Mouse (Mus musculus) layer of hippocampus, postnatal 14 days (tissue): Measurements from ENCODE around the gene Atp6v0c. TPM values are rescaled to one million over a fixed set of nuclear protein-coding genes. Genes with fewer than 3 reads are reported as not detected.

Source experiments
- DNase-seq, 2 experiments: peaks; one replicate each; pipeline ENCODE4 v3.0.0; 2021 to 2022; ENCODE audit warnings: low spot score in 2 of 2, mixed read lengths in 1 of 2
- total RNA-seq, 2 experiments: library from RNA; stranded (reverse); gene quantifications; 2 replicates each; pipeline ENCODE4 v1.2.3; 2021

Gene Atp6v0c
- total RNA-seq, 2 experiments from 2014 or later: 1,388 to 1,424 TPM

- no peak for DNase-seq
Measured at GRCm38 (mm10) chr17:24201092-24201491, 31.6 kb upstream of the Atp6v0c start.

DNA sequence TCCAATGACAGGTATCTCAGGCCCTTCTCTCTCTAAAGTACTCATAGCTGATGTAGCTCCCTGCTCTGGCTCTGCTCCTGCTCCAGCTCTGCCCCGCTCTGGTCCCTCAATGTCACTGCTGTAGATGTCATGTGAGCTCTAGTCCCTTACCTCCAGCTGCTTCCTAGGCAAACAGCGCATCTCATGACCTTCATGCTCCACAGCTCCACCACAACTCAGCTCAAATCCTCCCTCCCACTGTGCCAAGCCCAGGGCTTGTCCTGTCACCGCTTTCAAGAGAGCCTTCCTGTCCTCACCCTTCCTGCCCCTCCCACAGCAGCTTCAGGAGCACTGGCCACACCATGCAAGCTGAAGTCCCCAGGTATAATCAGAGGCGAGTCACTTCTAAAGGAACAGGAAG, 30.2 kb upstream of the Atp6v0c start:
- DNase-seq: no peak

DNA sequence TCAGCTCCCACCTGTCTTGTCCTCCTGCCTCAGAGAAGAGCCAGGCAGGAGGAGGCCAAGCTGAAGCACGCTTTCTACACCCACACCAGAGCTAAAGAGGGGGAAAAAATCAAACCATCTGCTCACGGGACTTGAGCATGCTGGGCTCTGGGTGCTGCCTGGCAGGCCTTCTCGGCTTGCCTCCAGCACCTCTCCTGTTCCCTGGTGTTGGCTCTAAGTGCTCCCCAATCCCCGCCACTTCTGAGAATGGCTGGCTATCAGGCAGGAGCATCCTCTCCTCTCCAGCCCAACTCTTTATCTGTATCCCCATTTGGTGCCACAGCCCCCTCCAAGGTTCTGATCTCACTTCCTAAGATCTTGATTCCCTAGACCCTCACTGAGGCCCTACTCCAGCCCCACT, 29.8 kb upstream of the Atp6v0c start:
- DNase-seq: peak; percentile 58 to 78

DNA sequence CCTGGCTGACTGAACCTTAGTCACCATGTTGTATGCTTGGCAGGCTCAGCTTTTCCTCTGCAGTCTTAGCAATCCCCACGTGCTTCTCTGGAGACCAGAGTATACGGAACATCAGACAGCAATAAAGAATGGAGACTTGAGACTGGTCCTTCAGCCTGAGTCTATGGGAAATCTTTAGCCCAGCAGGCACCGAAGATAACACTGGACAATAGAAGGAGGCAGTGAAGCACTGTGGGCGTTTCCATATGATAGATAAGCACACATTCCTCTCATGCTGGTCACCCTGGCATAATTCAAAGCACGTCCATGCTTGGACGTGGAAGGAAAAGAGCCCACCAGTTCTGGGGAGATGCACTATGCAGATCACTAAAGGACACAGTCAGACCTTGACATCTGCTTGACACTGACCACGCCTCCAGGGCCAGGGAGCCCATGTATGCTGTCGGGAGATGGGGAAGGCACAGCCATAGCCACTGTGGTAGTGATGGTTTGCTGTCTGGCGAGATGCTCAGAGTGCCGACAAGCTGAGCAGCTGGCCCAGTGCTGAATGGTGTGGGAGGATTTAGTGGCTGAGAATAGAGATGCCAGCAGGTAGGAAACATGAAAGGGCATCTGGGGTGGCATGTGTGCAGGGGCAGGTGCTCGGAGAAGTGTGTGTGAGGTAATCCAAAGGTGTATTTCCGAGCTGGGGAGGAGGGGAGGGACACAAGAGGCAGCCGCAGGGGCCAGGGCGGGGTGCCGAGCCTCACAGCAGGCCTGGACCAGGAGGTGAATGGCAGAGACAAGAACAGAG, 27.7 kb upstream of the Atp6v0c start:
- no peak for DNase-seq

DNA sequence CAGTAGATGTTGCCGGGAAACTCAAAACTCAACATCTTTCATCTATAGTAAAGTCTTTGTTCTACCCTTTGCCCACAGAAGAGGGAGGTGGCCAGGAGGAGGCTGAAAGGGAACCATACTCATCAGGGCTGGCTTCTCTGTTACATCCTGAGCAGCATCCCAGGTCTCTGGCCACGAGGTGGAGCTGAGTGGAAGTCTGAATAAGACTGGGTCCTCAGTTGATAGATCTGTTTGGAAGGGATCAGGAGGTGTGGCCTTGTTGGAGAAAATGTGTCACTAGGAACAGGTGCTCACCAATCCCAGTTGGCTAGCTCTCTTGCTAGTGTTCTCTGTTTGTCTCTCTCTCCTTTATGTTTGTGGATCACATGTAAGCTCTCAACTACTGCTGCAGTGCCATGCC, 25.8 kb upstream of the Atp6v0c start:
- no peak for DNase-seq

- DNase-seq: no peak
Measured at GRCm38 (mm10) chr17:24193769-24194168, 24.3 kb upstream of the Atp6v0c start.

- no peak for DNase-seq
Measured at GRCm38 (mm10) chr17:24193268-24193667, 23.8 kb upstream of the Atp6v0c start.

- no peak for DNase-seq
Measured at GRCm38 (mm10) chr17:24192848-24193247, 23.3 kb upstream of the Atp6v0c start.

- DNase-seq: no peak
Measured at GRCm38 (mm10) chr17:24191481-24191880, 22.0 kb upstream of the Atp6v0c start.

- DNase-seq: no peak
Measured at GRCm38 (mm10) chr17:24190934-24191333, 21.4 kb upstream of the Atp6v0c start.

- no peak for DNase-seq
Measured at GRCm38 (mm10) chr17:24174259-24174658, 4.8 kb upstream of the Atp6v0c start.

- peak; percentile 67 to 82 for DNase-seq
Measured at GRCm38 (mm10) chr17:24173423-24173822, 3.9 kb upstream of the Atp6v0c start.

DNA sequence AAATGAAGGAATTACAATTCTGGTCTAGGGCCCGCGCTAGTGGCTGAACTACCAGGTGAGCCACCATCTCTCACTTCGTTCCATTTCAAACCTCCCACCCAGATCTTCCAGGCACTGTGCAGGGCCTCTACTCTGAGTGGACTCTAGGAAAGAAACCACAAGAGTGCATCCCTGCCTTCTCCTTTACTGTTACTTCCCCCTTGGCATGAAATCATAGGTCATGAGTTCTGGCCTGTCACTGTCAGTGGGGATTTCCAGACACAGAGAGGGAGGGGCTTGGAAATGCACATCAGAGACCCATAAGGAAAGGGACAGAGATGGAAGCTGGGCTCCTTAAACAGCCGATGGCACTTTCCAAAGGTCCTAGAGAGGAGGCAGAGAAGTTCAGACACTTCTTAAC, 2.2 kb upstream of the Atp6v0c start:
- no peak for DNase-seq

DNA sequence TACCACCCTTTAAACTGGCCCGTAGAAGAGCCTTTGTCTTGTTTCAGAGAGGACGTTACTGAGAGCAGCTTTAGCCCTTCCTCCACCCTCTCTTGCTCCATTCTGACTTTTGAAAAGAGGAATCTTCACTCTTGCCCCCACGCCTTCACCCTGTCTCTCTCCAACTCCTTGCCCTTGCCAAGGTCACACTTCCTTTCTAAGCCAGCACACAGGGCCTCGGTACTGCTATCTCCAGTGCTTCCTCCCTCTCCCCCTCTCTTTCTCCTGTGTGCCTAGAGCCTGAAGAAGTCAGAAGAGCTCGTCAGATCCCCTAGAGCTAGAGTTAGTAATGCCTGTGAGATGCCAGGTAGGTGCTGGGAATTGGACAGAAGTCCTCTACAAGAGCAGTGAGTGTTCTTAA, 1.2 kb upstream of the Atp6v0c start:
- peak in 1 of 2 experiments; percentile 21 for DNase-seq

DNA sequence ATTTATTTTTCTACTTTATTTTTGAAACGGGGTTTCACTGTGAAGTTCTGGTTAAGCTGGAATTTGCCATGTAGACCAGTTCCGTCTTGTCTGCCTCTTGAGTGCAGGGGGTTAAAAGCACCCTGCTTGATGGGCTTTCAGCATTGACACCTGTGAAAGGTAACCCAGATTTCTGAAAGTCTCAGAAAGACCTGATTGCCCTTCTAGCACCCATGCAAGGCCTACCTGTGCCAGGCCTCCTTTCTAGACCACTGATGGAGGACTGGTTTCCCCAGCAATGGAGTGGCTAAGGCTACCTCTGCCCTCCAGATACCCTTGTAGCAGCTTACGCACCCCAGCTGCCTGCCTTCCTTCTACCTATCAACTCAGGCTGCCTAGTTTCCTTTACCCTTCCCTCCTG, 623 bp upstream of the Atp6v0c start:
- DNase-seq: no peak

DNA sequence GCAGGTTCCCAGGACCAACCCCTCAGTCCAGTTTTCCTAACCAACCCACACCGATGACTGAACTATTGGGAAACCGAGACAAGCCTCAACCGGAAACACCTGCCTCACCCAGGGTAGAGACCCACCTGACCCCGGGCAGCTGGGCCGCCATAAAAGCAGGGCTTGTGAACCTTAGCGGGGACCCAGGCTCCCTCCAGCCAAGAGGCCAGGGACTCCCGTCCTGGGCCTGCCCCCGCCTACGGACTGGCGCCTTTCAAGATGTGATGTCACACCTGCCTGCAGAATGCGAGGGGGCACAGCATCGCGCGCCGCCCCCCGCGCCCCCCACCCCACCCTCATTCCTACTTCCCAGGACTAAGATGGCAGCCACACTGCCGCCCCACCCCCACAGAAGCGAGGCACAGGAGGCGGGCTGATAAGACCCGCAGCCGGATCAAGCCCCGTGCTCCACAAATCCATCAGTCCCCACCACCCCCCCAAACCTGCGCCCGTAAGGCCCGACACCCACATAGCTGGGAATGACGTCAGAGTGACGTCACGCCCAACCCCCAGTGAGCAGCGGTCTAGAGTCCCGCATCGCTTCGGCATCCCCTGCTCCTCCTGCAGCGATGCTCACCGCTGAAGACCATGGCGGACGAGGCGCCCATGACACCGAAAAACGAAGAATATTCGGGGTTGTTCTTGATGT, 768 bp downstream of the Atp6v0c start:
- DNase-seq: peak in 1 of 2 experiments; percentile 77

DNA sequence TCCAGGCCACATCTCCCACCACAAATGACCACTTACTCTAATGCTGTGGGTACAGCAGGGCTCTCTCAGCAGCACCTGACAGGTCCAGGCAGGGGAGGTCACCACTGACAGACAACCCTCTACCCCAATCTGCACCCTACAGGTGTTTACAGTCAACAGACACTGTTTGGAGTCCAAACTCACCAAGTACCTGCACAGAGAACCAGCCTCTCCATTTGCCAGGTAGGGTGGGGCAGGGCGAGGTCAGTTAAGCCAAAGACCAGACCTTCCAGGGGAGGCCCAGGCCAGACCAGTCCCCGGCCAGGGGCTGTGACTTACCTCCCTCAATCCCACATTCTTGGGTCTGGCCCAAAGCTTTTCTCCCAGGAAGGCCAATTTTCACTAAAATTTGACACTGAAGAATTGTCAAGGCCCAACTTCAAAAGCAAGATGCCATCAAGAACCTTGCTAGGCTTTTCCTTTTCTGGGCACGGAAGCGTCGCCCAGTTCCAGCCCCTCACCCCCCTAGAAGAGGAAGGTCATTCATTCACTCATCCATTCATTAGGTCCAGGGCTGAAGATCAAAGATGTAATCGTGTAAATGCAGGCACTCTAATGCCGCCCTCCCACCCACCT, 1.5 kb downstream of the Atp6v0c start:
- no peak for DNase-seq

- DNase-seq: no peak
Measured at GRCm38 (mm10) chr17:24167120-24167519, 2.4 kb downstream of the Atp6v0c start.

GRCm38 (mm10) chr17:24164566-24165259, 4.8 kb downstream of the Atp6v0c start:
- no peak for DNase-seq

DNA sequence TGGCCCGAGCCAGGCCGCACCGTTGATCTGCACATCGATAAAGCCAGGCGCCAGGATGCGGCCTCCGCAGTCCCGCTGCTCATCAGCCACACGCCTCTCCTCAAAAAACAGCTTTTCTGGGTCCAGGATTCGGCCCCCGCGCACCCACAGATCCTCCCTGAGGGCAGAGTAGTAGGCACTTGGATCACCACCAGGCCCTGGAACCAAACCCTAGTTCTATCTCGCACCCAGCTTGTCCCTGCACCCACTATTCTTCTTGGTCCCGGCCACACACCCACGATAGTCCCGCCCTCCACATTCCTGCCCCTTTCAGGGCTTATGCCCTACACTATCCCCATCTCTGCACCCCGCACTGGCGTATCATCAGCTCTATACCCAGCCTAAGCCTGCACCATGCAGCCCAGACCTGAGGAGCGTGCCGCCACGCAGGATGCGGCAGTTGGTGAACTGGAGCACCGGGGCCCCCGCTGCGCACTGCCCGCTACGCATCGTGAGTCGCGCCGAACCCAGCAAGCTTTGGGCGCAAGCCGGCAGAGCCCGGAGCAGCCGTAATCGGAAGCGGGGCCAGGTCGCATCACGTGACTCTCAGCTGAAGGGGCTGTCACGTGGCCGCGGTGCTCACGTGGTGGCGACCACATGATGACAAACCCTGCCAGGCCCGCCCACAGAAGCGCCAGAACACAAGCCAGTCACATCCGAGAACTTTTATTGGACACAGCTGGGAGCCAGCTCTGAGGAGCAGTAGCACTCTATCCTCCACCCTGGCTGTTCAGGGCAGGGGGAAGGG, 6.1 kb downstream of the Atp6v0c start, which contains the start of gene Amdhd2:
Gene Amdhd2 (minus strand): TSS at position 591 of the 787 bp plus-strand sequence.
- DNase-seq: peak; percentile 96 to 98
